Mouse (Mus musculus) lung, postnatal 25 days (tissue): ENCODE measurements around the gene Pbx1.

Experiments used
- DNase-seq: peaks from one replicate; pipeline ENCODE4 v3.0.0; 2022; ENCODE audit warnings: low spot score

The Pbx1 gene

GRCm38 (mm10) chr1:168268751-168269623 lies 163.1 kb downstream of the Pbx1 start:
- no peak for DNase-seq

GRCm38 (mm10) chr1:168268224-168268623 lies 163.8 kb downstream of the Pbx1 start:
- no peak for DNase-seq

- DNase-seq = no peak
Measured at GRCm38 (mm10) chr1:168265594-168266390, 166.3 kb downstream of the Pbx1 start.

GRCm38 (mm10) chr1:168265090-168265489 lies 167.0 kb downstream of the Pbx1 start:
- DNase-seq = no peak

GRCm38 (mm10) chr1:168260391-168260790 lies 171.7 kb downstream of the Pbx1 start:
- no peak for DNase-seq

- DNase-seq = no peak
Measured at GRCm38 (mm10) chr1:168258856-168259255, 173.2 kb downstream of the Pbx1 start.

- no peak for DNase-seq
Measured at GRCm38 (mm10) chr1:168255347-168255908, 176.6 kb downstream of the Pbx1 start.

GRCm38 (mm10) chr1:168246968-168247724 lies 184.9 kb downstream of the Pbx1 start:
- peak; percentile 21 for DNase-seq

- DNase-seq = no peak
Measured at GRCm38 (mm10) chr1:168245539-168245938, 186.5 kb downstream of the Pbx1 start.

GRCm38 (mm10) chr1:168243759-168244158 lies 188.3 kb downstream of the Pbx1 start:
- DNase-seq = no peak

GRCm38 (mm10) chr1:168243068-168243467 lies 189.0 kb downstream of the Pbx1 start:
- no peak for DNase-seq

GRCm38 (mm10) chr1:168241316-168241715 lies 190.8 kb downstream of the Pbx1 start:
- no peak for DNase-seq

GRCm38 (mm10) chr1:168240846-168241245 lies 191.2 kb downstream of the Pbx1 start:
- DNase-seq = no peak

GRCm38 (mm10) chr1:168240386-168240785 lies 191.7 kb downstream of the Pbx1 start:
- no peak for DNase-seq

GRCm38 (mm10) chr1:168236101-168236500 lies 196.0 kb downstream of the Pbx1 start:
- DNase-seq = no peak

- no peak for DNase-seq
Measured at GRCm38 (mm10) chr1:168234355-168234754, 197.7 kb downstream of the Pbx1 start.

GRCm38 (mm10) chr1:168233182-168233581 lies 198.9 kb downstream of the Pbx1 start:
- DNase-seq = no peak

- peak; percentile 34 for DNase-seq
Measured at GRCm38 (mm10) chr1:168231548-168232429, 200.3 kb downstream of the Pbx1 start.

GRCm38 (mm10) chr1:168230858-168231257 lies 201.2 kb downstream of the Pbx1 start:
- DNase-seq = no peak

- DNase-seq = no peak
Measured at GRCm38 (mm10) chr1:168230134-168230533, 201.9 kb downstream of the Pbx1 start.
